Mouse (Mus musculus) forebrain, embryonic 12.5 days (tissue): Measurements from ENCODE around the gene Cenpa. TPM values are rescaled to one million over a fixed set of nuclear protein-coding genes. Genes with fewer than 3 reads are reported as not detected.

Source experiments
- ATAC-seq: fragments of 200-750 bp; cut with Nextera tagmentation; 2 replicates; pipeline ENCODE4 v1.8.0; 2017; ENCODE audit warnings: moderate TSS enrichment; ENCODE audit not compliant: low FRiP score
- H3K27ac ChIP-seq: fragments of 300-500 bp; sonication (generic); 2 replicates; pipeline ENCODE4 v1.5.1; 2016; ENCODE audit warnings: mild to moderate bottlenecking
- H3K27me3 ChIP-seq: fragments of 300-500 bp; sonication (generic); 2 replicates; pipeline ENCODE4 v1.6.1; 2016; ENCODE audit warnings: mild to moderate bottlenecking
- H3K36me3 ChIP-seq: fragments of 300-500 bp; sonication (generic); replicated peaks from 2 replicates; pipeline ENCODE4 v1.6.1; 2016; ENCODE audit warnings: mild to moderate bottlenecking
- H3K4me1 ChIP-seq: fragments of 300-500 bp; sonication (generic); 2 replicates; pipeline ENCODE4 v1.6.1; 2016
- H3K4me2 ChIP-seq: fragments of 300-500 bp; sonication (generic); 2 replicates; pipeline ENCODE4 v1.6.1; 2016; ENCODE audit warnings: mild to moderate bottlenecking, moderate library complexity
- H3K4me3 ChIP-seq: fragments of 300-500 bp; sonication (generic); replicated peaks from 2 replicates; pipeline ENCODE4 v1.5.1; 2016; ENCODE audit warnings: mild to moderate bottlenecking
- H3K9ac ChIP-seq: fragments of 300-500 bp; sonication (generic); 2 replicates; pipeline ENCODE4 v1.6.1; 2016; ENCODE audit warnings: mild to moderate bottlenecking
- H3K9me3 ChIP-seq: fragments of 300-500 bp; sonication (generic); 2 replicates; pipeline ENCODE4 v1.6.1; 2016
- WGBS: fragments of 180-500 bp; shearing (Covaris S2); methylation state at CpG from one replicate; pipeline ENCODE4 v1.1.7; 2016; 5-methylcytosine and 5-hydroxymethylcytosine counted together
- polyA plus RNA-seq: library from polyadenylated mRNA; unstranded; fragments of >200 nt; fragmentation: Nextera tagmentation; extraction: Ambion mirVana; gene quantifications from 2 replicates; pipeline ENCODE4 v1.2.1, GENCODE M21; 2016

Cenpa gene
- polyA plus RNA-seq, 1 experiment from 2014 or later = 325 TPM

DNA sequence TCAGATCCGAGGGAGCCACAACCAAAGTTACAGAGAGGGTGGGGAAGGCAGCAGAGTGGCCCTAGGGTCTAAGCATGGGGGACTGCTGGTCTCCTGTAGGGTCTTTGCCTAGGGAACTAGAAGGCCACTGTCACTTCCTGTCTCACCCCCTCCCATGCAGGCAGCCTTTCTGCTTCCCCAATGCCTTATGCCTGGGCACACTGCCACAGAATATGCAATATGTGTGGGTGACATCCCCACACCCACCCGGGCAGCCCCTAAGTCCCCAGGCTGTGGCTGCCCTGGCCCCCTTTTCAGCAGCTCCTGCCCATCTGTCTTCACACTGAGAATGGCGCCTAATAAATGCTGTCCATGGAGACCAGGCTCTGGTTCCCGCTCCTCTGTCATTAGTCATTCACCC lies 41.7 kb upstream of the Cenpa start:
- H3K9me3 ChIP-seq = no peaks in the 10 kb centered on the region
- H3K9ac ChIP-seq = no peak overlapping the region
- no peak overlapping the region for H3K27ac ChIP-seq
- no peak overlapping the region for H3K4me3 ChIP-seq
- H3K4me2 ChIP-seq = no peak overlapping the region
- H3K4me1 ChIP-seq = peaks cover 14% of the 10 kb centered on the region
- H3K36me3 ChIP-seq = no peaks in the 10 kb centered on the region
- ATAC-seq = no peak
- 59% methylated on average over 4 of the region's 4 CpGs for WGBS
- H3K27me3 ChIP-seq = peaks cover 44% of the 10 kb centered on the region

DNA sequence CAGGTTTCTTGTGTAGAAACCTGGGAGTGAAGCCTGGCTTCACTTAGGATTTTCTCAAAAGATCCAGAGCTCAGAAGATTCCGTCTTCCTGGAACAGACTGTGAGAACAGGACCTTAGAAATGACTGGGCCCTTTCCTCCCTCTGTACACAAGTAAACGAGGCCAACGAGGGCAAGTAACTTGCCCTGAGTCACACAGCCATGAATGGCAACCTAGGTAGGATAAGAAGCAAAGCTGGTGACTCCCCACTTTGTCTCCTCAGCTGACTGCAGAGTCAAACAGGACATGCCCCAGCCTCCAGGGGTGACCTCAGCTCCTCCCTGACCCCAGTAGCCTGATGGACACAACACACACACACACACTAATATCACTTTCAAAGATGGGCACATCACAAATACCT lies 41.2 kb upstream of the Cenpa start:
- Histone ChIP-seq H3K36me3 (no peaks in the 10 kb centered on the region), H3K27ac (no peak overlapping the region)
- 75% methylated on average over 3 of the region's 3 CpGs for WGBS

DNA sequence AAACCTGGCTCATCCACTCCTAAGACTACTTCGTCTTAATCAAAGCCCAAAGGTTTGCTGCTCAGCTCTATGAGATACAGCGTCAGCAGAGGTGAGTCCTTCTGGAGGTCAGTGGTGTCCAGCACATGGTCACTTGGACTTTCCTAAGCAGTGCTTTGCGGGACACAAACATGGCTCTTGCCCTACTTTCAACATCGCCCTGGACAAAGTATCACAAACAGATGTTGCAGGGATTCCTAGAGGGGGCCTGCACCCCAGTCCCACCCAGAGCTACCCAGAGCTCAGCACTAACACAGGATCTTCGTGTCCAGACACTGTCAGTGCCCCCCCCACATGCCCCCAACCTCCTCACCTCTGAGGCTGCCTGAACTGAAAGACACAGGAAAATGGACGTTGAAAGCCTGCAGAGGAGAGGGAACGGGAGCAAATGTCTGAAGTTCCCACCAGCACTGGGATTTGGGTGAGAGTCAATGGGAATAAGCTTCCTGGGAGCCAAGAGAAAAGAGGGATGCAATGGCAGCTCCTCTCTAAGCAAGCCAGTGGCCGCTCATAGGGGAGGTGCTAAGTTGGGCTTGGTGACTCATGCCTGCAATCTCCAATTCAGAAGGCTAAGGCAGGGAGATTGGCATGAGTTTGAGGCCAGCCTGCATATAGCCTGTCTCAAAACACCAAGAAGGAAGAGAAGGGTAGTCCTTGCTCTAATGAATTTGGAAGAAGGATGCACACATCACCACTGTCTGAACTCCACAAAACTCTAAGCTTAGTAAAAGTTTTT lies 40.1 kb upstream of the Cenpa start:
- WGBS = 85% methylated on average over 8 of the region's 8 CpGs
- Histone ChIP-seq H3K9me3 (no peaks in the 10 kb centered on the region), H3K4me1 (peaks cover 14% of the 10 kb centered on the region), H3K36me3 (no peaks in the 10 kb centered on the region), H3K9ac (no peak overlapping the region), H3K27me3 (peaks cover 34% of the 10 kb centered on the region), H3K4me2 (no peak overlapping the region), H3K27ac (no peak overlapping the region), H3K4me3 (no peak overlapping the region)
- ATAC-seq = no peak

More for the DNA sequence above, 41.2 kb upstream of the Cenpa start:
- Histone ChIP-seq H3K4me2 (no peak overlapping the region), H3K4me3 (no peak overlapping the region), H3K9me3 (no peaks in the 10 kb centered on the region), H3K4me1 (peaks cover 14% of the 10 kb centered on the region), H3K27me3 (peaks cover 42% of the 10 kb centered on the region), H3K9ac (no peak overlapping the region)
- no peak for ATAC-seq

DNA sequence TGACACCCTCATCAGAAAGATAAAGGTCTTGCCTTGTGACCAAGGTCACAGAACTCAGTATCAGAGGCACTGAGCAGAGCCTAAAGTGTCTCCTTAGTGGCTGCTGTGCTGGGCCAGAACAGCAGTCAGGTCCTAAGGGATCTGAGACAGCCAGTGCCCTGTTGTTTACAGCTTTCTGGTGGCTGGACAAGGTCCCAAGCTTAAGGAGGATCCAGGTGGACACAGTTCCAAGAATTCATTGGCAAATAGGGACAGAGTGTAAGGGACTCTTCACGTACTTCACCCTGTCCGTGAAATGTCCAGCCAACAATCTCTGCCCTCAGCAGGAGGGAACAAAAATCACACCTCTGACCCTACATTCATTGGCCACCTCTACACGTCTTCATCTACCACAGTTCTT lies 38.1 kb upstream of the Cenpa start:
- H3K4me3 ChIP-seq = no peak overlapping the region
- H3K36me3 ChIP-seq = no peaks in the 10 kb centered on the region
- H3K9me3 ChIP-seq = no peaks in the 10 kb centered on the region
- peaks cover 16% of the 10 kb centered on the region for H3K27me3 ChIP-seq
- H3K4me1 ChIP-seq = no peaks in the 10 kb centered on the region
- WGBS = 75% methylated on average over 3 of the region's 3 CpGs
- H3K9ac ChIP-seq = no peak overlapping the region
- H3K27ac ChIP-seq = no peak overlapping the region
- H3K4me2 ChIP-seq = no peak overlapping the region
- no peak for ATAC-seq

GRCm38 (mm10) chr5:30630401-30630800 lies 36.2 kb upstream of the Cenpa start:
- Histone ChIP-seq H3K27me3 (peaks cover 3% of the 10 kb centered on the region), H3K27ac (no peak overlapping the region), H3K4me3 (no peak overlapping the region), H3K9ac (no peak overlapping the region), H3K9me3 (no peaks in the 10 kb centered on the region), H3K4me2 (no peak overlapping the region), H3K4me1 (no peaks in the 10 kb centered on the region), H3K36me3 (no peaks in the 10 kb centered on the region)
- WGBS = 79% methylated on average over 6 of the region's 6 CpGs
- ATAC-seq = no peak

DNA sequence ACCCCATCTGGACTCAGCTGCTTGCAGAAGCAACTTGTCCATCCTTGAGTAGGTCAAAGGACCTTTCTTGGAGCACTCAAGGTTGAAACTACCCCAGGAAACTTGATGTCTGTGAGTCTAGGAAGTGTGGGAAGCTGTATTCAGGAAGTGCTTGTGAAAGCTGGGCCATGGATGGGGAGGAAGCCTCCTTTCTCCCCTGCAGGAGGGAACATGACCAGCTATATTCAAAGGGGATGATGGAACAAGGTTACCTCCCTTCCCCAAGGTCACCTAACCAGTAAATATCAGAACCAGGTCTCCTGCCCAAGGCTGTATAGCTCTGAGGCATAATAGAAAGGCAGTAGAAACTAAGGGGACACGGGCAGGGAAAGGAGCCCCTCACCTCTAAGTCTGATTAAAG lies 34.4 kb upstream of the Cenpa start:
- Histone ChIP-seq H3K9ac (no peak overlapping the region), H3K27ac (no peak overlapping the region), H3K4me3 (no peak overlapping the region), H3K4me1 (no peaks in the 10 kb centered on the region), H3K4me2 (no peak overlapping the region), H3K9me3 (no peaks in the 10 kb centered on the region), H3K27me3 (peaks cover 8% of the 10 kb centered on the region; the same call in 1 of the 2 replicates), H3K36me3 (no peaks in the 10 kb centered on the region)
- no peak for ATAC-seq
- 57% methylated on average over 1 of the region's 1 CpGs for WGBS

DNA sequence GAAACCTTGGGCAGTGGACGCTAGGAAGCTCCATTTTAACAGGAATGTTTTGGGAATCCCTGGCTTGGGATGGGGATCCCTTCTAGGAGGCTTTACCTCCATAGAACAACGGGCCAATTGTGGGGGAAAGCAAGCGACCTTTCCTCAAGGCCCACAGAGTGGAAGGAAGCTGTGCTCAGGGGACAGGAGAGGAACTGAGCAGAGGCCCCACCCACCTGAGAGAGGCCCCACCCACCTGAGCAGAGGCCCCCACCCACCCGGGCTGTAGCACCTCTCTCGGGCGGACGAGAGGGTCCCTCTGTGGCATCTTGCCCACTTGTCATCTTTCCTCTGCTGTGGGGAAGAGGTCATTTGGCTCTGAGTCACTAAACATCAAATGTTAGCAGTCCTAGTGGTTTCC lies 29.6 kb upstream of the Cenpa start:
- Histone ChIP-seq H3K27ac (no peak overlapping the region), H3K36me3 (no peaks in the 10 kb centered on the region)

GRCm38 (mm10) chr5:30638041-30638440 lies 28.5 kb upstream of the Cenpa start:
- no peaks in the 10 kb centered on the region for H3K4me1 ChIP-seq
- WGBS = 3% methylated on average over 6 of the region's 6 CpGs
- no peaks in the 10 kb centered on the region for H3K36me3 ChIP-seq
- no peak overlapping the region for H3K9ac ChIP-seq
- H3K27ac ChIP-seq = no peak overlapping the region
- H3K4me3 ChIP-seq = no peak overlapping the region
- H3K4me2 ChIP-seq = no peak overlapping the region
- no peak for ATAC-seq
- no peaks in the 10 kb centered on the region for H3K9me3 ChIP-seq
- peaks cover 10% of the 10 kb centered on the region; the same call in 1 of the 2 replicates for H3K27me3 ChIP-seq

More for the DNA sequence above, 29.6 kb upstream of the Cenpa start:
- Histone ChIP-seq H3K27me3 (peaks cover 10% of the 10 kb centered on the region; the same call in 1 of the 2 replicates), H3K4me1 (no peaks in the 10 kb centered on the region), H3K4me2 (no peak overlapping the region), H3K9ac (no peak overlapping the region), H3K9me3 (no peaks in the 10 kb centered on the region), H3K4me3 (no peak overlapping the region)
- no peak for ATAC-seq
- 63% methylated on average over 7 of the region's 7 CpGs for WGBS

- H3K9ac ChIP-seq = no peak overlapping the region
- H3K36me3 ChIP-seq = no peaks in the 10 kb centered on the region
- H3K4me2 ChIP-seq = no peak overlapping the region
- no peaks in the 10 kb centered on the region for H3K9me3 ChIP-seq
- H3K27ac ChIP-seq = no peak overlapping the region
- peaks cover 11% of the 10 kb centered on the region for H3K4me1 ChIP-seq
- no peak overlapping the region for H3K4me3 ChIP-seq
- WGBS = 60% methylated on average over 5 of the region's 5 CpGs
- H3K27me3 ChIP-seq = no peaks in the 10 kb centered on the region
- ATAC-seq = no peak
Observed at GRCm38 (mm10) chr5:30643477-30644179, 22.9 kb upstream of the Cenpa start.

DNA sequence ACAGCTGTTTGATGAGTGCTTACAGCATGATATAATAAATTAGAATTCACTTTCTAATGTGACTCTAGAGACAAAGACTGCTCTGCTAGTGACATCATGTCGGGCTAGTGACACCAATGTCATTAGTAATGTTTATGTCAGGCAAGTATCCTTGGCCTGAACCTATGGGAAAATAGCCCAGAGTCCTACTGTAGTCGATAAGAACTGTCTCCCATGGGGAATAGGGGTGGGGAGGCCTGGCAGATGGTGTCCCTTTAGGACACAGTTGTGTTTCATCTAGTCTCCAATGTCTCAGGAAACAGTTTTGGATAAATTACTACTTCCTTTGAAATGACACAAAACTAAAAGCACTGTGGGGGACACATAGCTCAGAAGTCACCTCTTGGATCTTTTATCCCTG lies 20.5 kb upstream of the Cenpa start:
- H3K36me3 ChIP-seq = no peaks in the 10 kb centered on the region; the same call in 1 of the 2 replicates
- H3K4me2 ChIP-seq = no peak overlapping the region
- no peak overlapping the region for H3K9ac ChIP-seq
- no peak overlapping the region for H3K27ac ChIP-seq
- WGBS = 81% methylated on average over 2 of the region's 2 CpGs
- no peak for ATAC-seq
- H3K4me1 ChIP-seq = peaks cover 17% of the 10 kb centered on the region
- H3K4me3 ChIP-seq = no peak overlapping the region
- H3K9me3 ChIP-seq = no peaks in the 10 kb centered on the region
- no peaks in the 10 kb centered on the region for H3K27me3 ChIP-seq

GRCm38 (mm10) chr5:30647396-30647795 lies 19.2 kb upstream of the Cenpa start:
- Histone ChIP-seq H3K4me1 (peaks cover 17% of the 10 kb centered on the region), H3K4me2 (peak overlapping the region; percentile 90), H3K36me3 (peaks cover 4% of the 10 kb centered on the region; the same call in 1 of the 2 replicates), H3K9me3 (no peaks in the 10 kb centered on the region), H3K27ac (peak overlapping the region; percentile 10; the same call in 1 of the 2 replicates), H3K9ac (peak overlapping the region; percentile 80), H3K27me3 (no peaks in the 10 kb centered on the region), H3K4me3 (peak overlapping the region; percentile 82)
- ATAC-seq = 0 out of 2 replicates have a peak, but pooled peaks have one; percentile 14
- WGBS = 19% methylated on average over 9 of the region's 9 CpGs

DNA sequence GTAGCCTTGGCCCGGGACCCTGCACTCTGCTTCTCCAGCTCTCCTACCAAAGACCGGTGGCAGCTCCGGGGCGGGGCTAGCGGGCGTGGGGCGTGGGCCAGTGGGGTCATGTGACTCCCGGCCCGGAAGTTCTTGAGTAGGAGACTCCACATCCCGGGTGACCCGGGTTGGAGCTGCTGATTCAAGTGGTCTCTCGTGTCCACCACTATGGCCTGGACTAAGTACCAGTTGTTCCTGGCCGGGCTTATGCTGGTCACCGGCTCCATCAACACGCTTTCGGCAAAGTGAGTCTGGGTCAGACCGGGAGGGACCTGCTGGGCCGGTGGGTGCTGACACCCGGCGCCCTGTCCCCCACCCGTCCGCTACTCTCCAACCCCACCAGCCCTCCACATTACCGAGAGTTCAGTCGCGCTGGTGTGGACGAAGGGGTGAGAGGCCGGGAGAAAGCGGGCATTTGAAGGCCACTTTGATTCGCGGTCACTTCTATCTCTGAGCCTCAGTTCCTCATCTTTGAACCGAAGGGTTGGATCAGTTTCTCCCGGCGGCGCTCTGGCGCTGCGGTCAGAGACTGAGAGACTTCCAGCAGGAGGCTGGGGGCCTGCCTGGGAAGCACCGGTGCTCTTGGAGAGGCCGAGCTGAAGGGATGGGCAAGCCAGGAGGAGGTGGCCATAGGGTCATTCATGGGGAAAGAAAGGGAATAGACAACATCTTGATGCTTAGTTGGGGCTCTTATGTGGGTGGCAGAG lies 18.6 kb upstream of the Cenpa start, which contains the start of gene Slc35f6:
Gene Slc35f6 (plus strand): TSS at position 119 of the 746 bp plus-strand sequence.
- H3K9me3 ChIP-seq = no peaks in the 10 kb centered on the region
- H3K9ac ChIP-seq = peak within 1 kb of the TSS; percentile 80
- under 1% methylated on average over 38 of the region's 38 CpGs for WGBS
- peaks cover 17% of the 10 kb centered on the region for H3K4me1 ChIP-seq
- H3K36me3 ChIP-seq = peaks cover 4% of the 10 kb centered on the region; the same call in 1 of the 2 replicates
- peak within 1 kb of the TSS; percentile 90 for H3K4me2 ChIP-seq
- H3K27me3 ChIP-seq = no peaks in the 10 kb centered on the region
- peak; percentile 95 for ATAC-seq
- H3K27ac ChIP-seq = peak within 1 kb of the TSS; percentile 36; the same call in 1 of the 2 replicates
- H3K4me3 ChIP-seq = peak within 1 kb of the TSS; percentile 82
